Mouse (Mus musculus) megakaryocyte, embryonic 14.5 days (primary cell): Measurements from ENCODE around the gene Igsf11.

Experiments
- FLI1 ChIP-seq: IDR thresholded peaks from 2 replicates; pipeline ENCODE4 v1.6.1; 2012; ENCODE audit warnings: low read length, inconsistent platforms, mixed read lengths
- GATA1 ChIP-seq: IDR thresholded peaks from 3 replicates; pipeline ENCODE4 v1.6.1; 2012; ENCODE audit warnings: mixed read lengths, low read length, inconsistent platforms, borderline replicate concordance

DNA sequence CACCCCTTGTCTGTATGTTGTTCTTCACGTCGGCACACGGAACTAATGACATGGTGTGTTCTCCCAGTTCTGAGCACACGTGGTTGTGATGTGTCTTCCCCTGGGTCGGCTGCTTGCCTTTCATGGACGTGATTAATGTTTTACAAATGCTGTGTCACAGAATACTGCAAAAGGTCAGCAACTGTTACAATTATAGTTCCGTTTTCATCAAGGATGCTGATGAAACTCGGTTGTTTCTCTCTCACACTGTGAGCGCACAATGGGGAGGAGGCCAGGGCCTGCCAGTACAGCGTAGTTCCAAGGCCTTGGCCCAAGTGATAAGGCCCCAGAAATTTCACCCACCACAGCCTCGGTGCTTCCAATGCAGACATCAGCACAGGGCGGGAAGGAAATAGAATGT is 17.0 kb downstream of the Igsf11 start:
- TF ChIP-seq GATA1, result no peak
- no peak for TF ChIP-seq FLI1
